16 mouse cellular contexts compared by ENCODE assay signal in genomic region chr6:6173166-6173934, GRCm38 (mm10). TPM values are rescaled to one million over a fixed set of nuclear protein-coding genes. Genes with fewer than 3 reads are reported as not detected.
DNase-seq lines count a peak whose midpoint lies in the region; ATAC-seq and TF ChIP-seq lines count a peak whose summit lies in the region.
"Had no signal": no experiment of that assay in that cellular context is flagged by ENCODE, and none has a peak within 500 bp of the region (broad histone marks: within the 10 kb centered on the region; RNA-seq: fewer than 3 reads in every experiment).

No protein-coding gene starts in this region.

- intact Hi-C loops in left cerebral cortex, adult 2 months (cut with DNase I): no loop called here

- ATAC-seq in heart, embryonic 12.5 days (ENCODE audit: insufficient number of reproducible peaks, low FRiP score): no peak
- ATAC-seq in forebrain, embryonic 14.5 days: peak; percentile 65
- ATAC-seq in midbrain, embryonic 15.5 days (replicated peaks): peak; percentile 53; the same call in 1 of the 2 replicates
- ATAC-seq in kidney, embryonic 14.5 days (ENCODE audit: low FRiP score, low TSS enrichment): no peak
- ATAC-seq: inflammation-experienced regulatory T-cells, adult 6 months had no signal

- H3K36me3 ChIP-seq in heart, embryonic 12.5 days: peaks cover 1% of the 10 kb centered on the region; the same call in 1 of the 2 replicates
- H3K36me3 ChIP-seq in forebrain, embryonic 14.5 days (ENCODE audit: control insufficient read depth, insufficient read depth, low read length): no peaks in the 10 kb centered on the region
- no peaks in the 10 kb centered on the region for H3K36me3 ChIP-seq in midbrain, embryonic 15.5 days (replicated peaks)
- no peaks in the 10 kb centered on the region for H3K36me3 ChIP-seq in kidney, embryonic 14.5 days (ENCODE audit: control insufficient read depth, insufficient read depth, low read length)
- H3K36me3 ChIP-seq: embryonic facial prominence, embryonic 13.5 days had no signal

- 46% methylated on average over 15 of the region's 15 CpGs for WGBS in heart, embryonic 12.5 days
- WGBS in forebrain, embryonic 14.5 days: 6% methylated on average over 15 of the region's 15 CpGs
- WGBS in midbrain, embryonic 15.5 days: 17% methylated on average over 15 of the region's 15 CpGs
- WGBS in kidney, embryonic 14.5 days: 38% methylated on average over 15 of the region's 15 CpGs

- H3K4me2 ChIP-seq in heart, embryonic 12.5 days: no peak overlapping the region
- peak overlapping the region; percentile 33; the same call in 1 of the 2 replicates for H3K4me2 ChIP-seq in forebrain, embryonic 14.5 days (ENCODE audit: low read length)
- no peak overlapping the region for H3K4me2 ChIP-seq in midbrain, embryonic 15.5 days
- no peak overlapping the region for H3K4me2 ChIP-seq in kidney, embryonic 14.5 days (replicated peaks; ENCODE audit: low read depth, low read length)
- H3K4me2 ChIP-seq: embryonic facial prominence, embryonic 13.5 days; lung, embryonic 14.5 days had no signal

- no peaks in the 10 kb centered on the region for H3K9me3 ChIP-seq in heart, embryonic 12.5 days (replicated peaks)
- H3K9me3 ChIP-seq in forebrain, embryonic 14.5 days (replicated peaks; ENCODE audit: control insufficient read depth, low read length): no peaks in the 10 kb centered on the region
- H3K9me3 ChIP-seq in midbrain, embryonic 15.5 days: no peaks in the 10 kb centered on the region
- H3K9me3 ChIP-seq in kidney, embryonic 14.5 days (ENCODE audit: control insufficient read depth, low read length): no peaks in the 10 kb centered on the region
- H3K9me3 ChIP-seq: embryonic facial prominence, embryonic 13.5 days had no signal

- no peak overlapping the region for H3K4me3 ChIP-seq in heart, embryonic 12.5 days
- no peak overlapping the region for H3K4me3 ChIP-seq in forebrain, embryonic 14.5 days (ENCODE audit: low read depth, low read length)
- H3K4me3 ChIP-seq in midbrain, embryonic 15.5 days: no peak overlapping the region
- no peak overlapping the region for H3K4me3 ChIP-seq in left cerebral cortex, adult 2 months
- H3K4me3 ChIP-seq in kidney, embryonic 14.5 days (ENCODE audit: low read length): no peak overlapping the region
- H3K4me3 ChIP-seq: embryonic facial prominence, embryonic 13.5 days had no signal

- no peaks in the 10 kb centered on the region for H3K27me3 ChIP-seq in heart, embryonic 12.5 days (replicated peaks)
- no peaks in the 10 kb centered on the region for H3K27me3 ChIP-seq in forebrain, embryonic 14.5 days (replicated peaks; ENCODE audit: control insufficient read depth, insufficient read depth, low read length)
- H3K27me3 ChIP-seq in midbrain, embryonic 15.5 days (replicated peaks): no peaks in the 10 kb centered on the region
- no peaks in the 10 kb centered on the region for H3K27me3 ChIP-seq in kidney, embryonic 14.5 days (ENCODE audit: control insufficient read depth, insufficient read depth, low read length)
- H3K27me3 ChIP-seq: embryonic facial prominence, embryonic 13.5 days had no signal

- peaks cover 44% of the 10 kb centered on the region for H3K4me1 ChIP-seq in heart, embryonic 12.5 days (replicated peaks)
- peaks cover 32% of the 10 kb centered on the region for H3K4me1 ChIP-seq in forebrain, embryonic 14.5 days (ENCODE audit: control insufficient read depth, insufficient read depth, low read length)
- peaks cover 21% of the 10 kb centered on the region for H3K4me1 ChIP-seq in midbrain, embryonic 15.5 days
- no peaks in the 10 kb centered on the region for H3K4me1 ChIP-seq in kidney, embryonic 14.5 days (ENCODE audit: control insufficient read depth, insufficient read depth, low read length)

- H3K27ac ChIP-seq in heart, embryonic 12.5 days (ENCODE audit: poor library complexity, severe bottlenecking): no peak overlapping the region
- H3K27ac ChIP-seq in forebrain, embryonic 14.5 days (ENCODE audit: low read depth, low read length): peak overlapping the region; percentile 64
- peak overlapping the region; percentile 12; the same call in 1 of the 2 replicates for H3K27ac ChIP-seq in midbrain, embryonic 15.5 days
- no peak overlapping the region for H3K27ac ChIP-seq in left cerebral cortex, adult 2 months
- H3K27ac ChIP-seq in kidney, embryonic 14.5 days (ENCODE audit: low read depth, low read length): no peak overlapping the region
- H3K27ac ChIP-seq: embryonic facial prominence, embryonic 13.5 days had no signal

- no peak for TF ChIP-seq CTCF in left cerebral cortex, adult 2 months (IDR thresholded peaks at IDR 0.05)

- DNase-seq in heart, postnatal 4 days: no peak
- DNase-seq in Muller cell, postnatal 12 days (ENCODE audit: inconsistent ontology term): peak; percentile 83
- DNase-seq in forebrain, embryonic 14.5 days (ENCODE audit: low spot score): peak; percentile 82
- DNase-seq in left cerebral cortex, adult 2 months (ENCODE audit: extremely low spot score in 1 of 2, low spot score in 2 of 2): no peak
- DNase-seq in layer of hippocampus, postnatal 10 days (ENCODE audit: low spot score in 2 of 2): no peak
- DNase-seq: cerebellum, postnatal 25 days; gastrocnemius, postnatal 25 days; kidney, postnatal 14 days; liver; lung, embryonic 14.5 days; right cerebral cortex, adult 18-20 months had no signal

- H3K9ac ChIP-seq in heart, embryonic 12.5 days: 0 out of 2 replicates have a peak overlapping the region, but pooled peaks have one; percentile 25
- H3K9ac ChIP-seq in forebrain, embryonic 14.5 days (ENCODE audit: low read length): no peak overlapping the region
- no peak overlapping the region for H3K9ac ChIP-seq in midbrain, embryonic 15.5 days
- H3K9ac ChIP-seq in kidney, embryonic 14.5 days (ENCODE audit: low read depth, low read length): no peak overlapping the region
- H3K9ac ChIP-seq: embryonic facial prominence, embryonic 13.5 days; lung, embryonic 14.5 days had no signal

RNA-seq across cellular contexts. Expression of gene Slc25a13, which starts 43.6 kb away (rescaled TPM):
- 80.5 and 83.6 TPM in 2 replicates for polyA plus RNA-seq in heart, embryonic 12.5 days (2016; fragmentation: Nextera tagmentation; extraction: Ambion mirVana)
- total RNA-seq in heart, postnatal 4 days (2021): 10 to 100 TPM; 65.8 to 67.9 TPM
- 11.1 and 11.8 TPM in 2 replicates for polyA plus RNA-seq in forebrain, embryonic 14.5 days (2014; fragmentation: Nextera tagmentation; extraction: Ambion mirVana)
- 3.8 and 4.0 TPM in 2 replicates for polyA plus RNA-seq in midbrain, embryonic 15.5 days (2015; fragmentation: Nextera tagmentation; extraction: Ambion mirVana)
- 1 to 10 TPM; 2.7 to 2.9 TPM for total RNA-seq in left cerebral cortex, adult 2 months (2021)
- total RNA-seq in layer of hippocampus, postnatal 10 days (2021): 1 to 10 TPM; 2.1 to 3.3 TPM
- polyA plus RNA-seq in kidney, embryonic 14.5 days (2014; fragmentation: Nextera tagmentation; extraction: Ambion mirVana): 32.6 and 43.6 TPM in 2 replicates

Comparison
In these comparisons a context has a peak if more than half of its experiments do, and no peak if none do; other contexts are left out.
1. ATAC-seq: peak in forebrain, embryonic 14.5 days (single experiment) and midbrain, embryonic 15.5 days (single experiment); none in heart, embryonic 12.5 days (single experiment) and kidney, embryonic 14.5 days (single experiment).
2. H3K27ac ChIP-seq: peak in forebrain, embryonic 14.5 days (single experiment) and midbrain, embryonic 15.5 days (single experiment); none in heart, embryonic 12.5 days (single experiment), left cerebral cortex, adult 2 months (single experiment) and kidney, embryonic 14.5 days (single experiment).
3. DNase-seq: peak in Muller cell, postnatal 12 days (single experiment) and forebrain, embryonic 14.5 days (single experiment); none in heart, postnatal 4 days (single experiment), left cerebral cortex, adult 2 months (0 of 2) and layer of hippocampus, postnatal 10 days (0 of 2).